Mouse (Mus musculus) gastrocnemius, postnatal 4 days (tissue): ENCODE data around the gene Ppp1r18. TPM values are rescaled to one million over a fixed set of nuclear protein-coding genes. Genes with fewer than 3 reads are reported as not detected.
A peak's percentile ranks its signal among the peaks of the same experiment; 100 is the strongest.

Experiments used
- DNase-seq, 2 experiments: peaks; one replicate each; pipeline ENCODE4 v3.0.0; 2021 to 2022; ENCODE audit warnings: low spot score in 2 of 2, mixed read lengths in 2 of 2
- total RNA-seq, 2 experiments: library from RNA; stranded (reverse); gene quantifications; 2 replicates each; pipeline ENCODE4 v1.2.3; 2021

Gene Ppp1r18
- total RNA-seq, 2 experiments from 2014 or later: 30.2 to 32.7 TPM

DNA sequence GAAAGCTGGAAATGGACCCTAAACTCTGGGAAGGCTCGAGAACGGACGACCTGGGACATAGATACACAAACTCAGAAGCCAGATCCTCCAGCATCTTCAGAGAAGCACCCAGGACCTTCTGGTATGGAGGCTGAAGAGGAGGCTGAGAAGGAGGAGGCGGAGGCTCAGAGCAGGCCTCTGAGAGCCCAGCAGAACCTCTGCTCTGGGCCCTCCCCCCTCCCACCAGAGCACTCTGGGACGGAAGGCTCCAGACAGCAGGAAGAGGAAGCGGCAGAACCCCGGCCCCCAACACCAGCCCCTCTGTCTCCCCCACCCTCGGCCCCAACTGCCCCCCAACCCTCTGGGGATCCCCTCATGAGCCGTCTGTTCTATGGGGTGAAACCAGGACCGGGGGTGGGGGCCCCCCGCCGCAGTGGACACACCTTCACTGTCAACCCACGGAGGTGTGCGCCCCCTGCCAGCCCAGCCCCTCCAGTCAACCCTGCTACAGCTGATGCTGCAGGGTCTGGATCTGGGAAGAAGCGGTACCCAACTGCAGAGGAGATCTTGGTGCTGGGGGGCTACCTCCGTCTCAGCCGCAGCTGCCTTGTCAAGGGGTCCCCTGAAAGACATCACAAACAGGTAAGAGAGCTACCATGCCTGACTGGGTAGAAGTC is 2.9 kb downstream of the Ppp1r18 start:
- no peak for DNase-seq

DNA sequence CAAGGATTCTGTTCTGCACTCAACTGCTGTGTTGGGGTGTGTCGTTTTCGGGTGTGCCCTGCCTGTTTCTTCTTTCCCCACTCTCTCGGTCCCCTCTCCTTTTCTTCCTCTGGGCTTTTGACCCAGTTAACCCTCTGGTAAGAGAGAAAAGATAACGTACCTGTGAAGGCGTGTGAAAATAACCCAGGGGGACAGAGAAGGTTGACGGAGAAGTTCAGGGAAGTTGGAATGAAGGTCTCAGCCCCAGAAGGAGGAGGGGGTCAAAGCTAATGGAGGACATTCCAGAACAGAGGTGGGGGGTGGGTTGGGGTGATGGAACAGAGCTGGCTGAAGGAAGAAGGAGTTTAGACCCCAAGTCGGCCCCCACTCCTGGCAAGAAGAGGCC is 3.6 kb downstream of the Ppp1r18 start:
- DNase-seq: no peak

DNA sequence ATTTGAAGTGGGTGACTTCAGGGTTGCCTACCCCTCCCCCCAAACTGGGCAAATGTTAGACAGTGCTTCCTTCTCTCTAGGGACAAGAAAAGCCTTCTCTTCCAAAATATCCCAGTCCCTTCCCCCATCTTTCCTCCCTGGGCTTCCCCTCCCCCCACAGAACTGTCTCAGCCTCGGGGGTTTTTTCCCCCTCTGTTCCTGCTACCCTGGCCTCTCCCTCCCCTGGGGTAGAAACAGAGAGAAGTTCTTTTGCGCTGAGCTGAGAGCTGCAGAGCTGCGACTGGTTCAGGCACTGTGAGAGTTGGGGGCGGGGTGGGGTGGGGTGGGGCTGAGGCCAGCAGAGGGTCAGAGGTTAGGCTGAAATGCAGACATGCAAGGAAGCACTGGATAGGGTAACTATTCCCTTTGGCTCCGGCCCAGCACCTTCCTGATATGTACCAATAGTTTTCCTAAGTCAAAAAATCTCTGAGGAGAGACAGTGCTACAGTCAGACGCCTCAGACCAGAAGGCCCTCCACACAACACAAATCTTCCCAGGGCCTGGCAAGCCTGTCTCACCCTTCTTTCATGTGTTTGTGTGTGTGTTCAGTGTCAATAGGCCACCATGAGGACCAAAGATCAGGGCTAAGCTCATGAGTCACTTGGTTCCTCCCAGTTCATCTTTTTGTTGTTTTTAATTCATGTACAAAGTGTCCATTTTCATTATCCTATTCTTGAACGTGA is 4.1 kb downstream of the Ppp1r18 start:
- DNase-seq: no peak

DNA sequence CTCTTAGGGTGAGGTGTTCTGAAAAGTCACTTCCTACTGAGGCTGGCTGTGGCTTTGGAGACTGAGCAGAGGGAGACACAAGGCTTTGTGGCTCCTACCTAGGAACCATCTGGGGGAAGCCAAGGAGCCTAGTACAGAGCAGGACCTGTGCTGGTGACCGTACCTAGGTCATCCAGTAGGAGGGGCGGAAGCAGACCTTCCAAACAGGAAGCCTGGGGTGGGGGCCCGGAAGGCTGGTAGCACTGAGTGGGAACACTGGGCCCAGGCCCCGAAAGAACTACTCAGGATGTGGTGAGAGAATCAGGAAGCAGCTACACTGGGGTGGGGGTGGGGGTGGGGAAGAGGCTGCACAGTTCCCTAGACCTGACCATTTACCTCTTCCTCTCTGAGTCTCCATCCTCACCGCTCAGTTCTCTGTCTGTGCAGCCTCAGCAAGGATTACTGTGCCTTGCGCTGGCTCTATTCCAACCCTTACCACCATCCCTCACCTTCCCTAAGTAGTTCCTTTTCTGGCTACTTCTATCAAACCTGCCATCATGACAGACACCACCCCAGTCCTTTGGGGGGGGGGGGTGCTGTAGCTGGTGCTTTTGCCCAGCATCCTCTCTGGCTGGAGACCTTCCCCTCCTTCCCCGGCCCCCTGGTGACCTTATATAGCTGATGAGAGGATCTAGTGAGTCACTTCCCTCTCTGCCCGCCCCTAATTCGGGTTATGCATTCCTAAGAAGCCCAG is 4.9 kb downstream of the Ppp1r18 start:
- DNase-seq: peak in 1 of 2 experiments; percentile 54

DNA sequence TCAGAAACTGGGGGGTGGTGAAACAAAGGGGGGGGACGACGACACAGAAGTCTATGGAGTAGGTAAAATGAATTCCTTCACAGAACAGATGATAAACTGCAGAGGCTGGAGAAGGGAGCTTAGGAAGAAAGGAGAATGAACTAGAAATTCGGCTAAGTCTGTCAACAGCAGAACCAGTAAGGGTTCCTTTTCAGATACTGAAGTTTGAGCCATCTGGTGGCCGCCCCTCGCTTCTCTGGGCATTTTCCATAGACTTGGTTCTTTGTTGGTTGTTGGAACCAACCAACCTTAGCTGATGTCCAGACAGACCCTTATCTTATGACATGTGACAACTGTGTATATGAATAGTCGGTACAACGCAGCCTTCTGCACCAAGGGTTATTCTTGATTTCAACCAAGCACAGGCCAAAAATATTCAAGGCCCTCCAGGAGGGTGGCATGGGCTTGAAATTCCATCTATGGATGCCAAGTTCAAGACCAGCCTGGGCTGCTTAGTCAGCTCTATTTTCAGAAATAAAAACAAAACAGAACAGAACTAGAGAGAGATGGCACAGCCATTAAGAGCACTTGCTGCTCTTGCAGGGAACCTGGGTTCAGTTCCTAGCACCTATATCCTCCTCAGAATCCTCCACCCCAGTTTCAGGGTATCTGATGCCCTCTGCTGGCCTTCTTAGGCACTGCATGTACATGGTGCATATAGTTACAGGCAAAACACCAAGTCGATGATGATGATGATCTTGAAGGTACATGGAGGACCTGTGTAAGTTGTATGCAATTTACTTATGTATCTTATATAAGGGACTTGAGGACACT is 5.7 kb downstream of the Ppp1r18 start:
- DNase-seq: no peak

DNA sequence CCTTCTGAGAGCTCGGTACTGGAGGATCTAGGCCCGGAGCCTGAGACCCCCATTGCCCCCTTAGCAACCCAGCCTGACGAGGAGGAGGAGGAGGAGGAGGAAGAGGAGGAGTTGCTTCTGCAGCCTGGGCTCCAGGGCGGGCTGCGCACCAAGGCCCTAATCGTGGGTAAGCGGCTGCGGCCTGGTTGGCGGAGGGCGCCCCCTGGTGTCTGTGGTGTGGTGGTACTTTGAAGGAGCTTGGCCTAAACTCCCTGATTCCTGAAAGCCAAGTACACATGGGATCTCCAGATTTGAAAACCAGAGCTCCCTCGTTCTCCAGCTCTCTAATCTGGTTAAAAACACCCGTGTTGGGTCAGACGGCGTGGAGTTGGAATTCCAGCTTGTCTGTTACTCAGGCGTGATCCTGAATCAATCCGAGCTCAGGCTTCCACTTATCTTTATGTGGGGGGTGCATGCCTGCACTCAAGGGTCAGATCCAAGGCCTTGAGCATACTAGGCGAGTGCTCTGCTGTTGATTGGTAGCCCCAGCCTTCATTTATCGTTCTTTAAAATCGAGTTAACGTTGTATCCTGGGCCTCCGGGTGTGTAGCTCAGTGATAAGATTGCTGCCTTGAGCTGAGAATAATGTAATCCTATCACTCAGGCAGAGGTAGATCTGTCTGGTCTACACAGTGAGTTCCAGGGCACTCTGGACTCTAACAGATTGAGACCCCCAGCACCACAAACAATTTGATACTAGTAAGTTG is 8.6 kb downstream of the Ppp1r18 start:
- peak; percentile 92 for DNase-seq

DNA sequence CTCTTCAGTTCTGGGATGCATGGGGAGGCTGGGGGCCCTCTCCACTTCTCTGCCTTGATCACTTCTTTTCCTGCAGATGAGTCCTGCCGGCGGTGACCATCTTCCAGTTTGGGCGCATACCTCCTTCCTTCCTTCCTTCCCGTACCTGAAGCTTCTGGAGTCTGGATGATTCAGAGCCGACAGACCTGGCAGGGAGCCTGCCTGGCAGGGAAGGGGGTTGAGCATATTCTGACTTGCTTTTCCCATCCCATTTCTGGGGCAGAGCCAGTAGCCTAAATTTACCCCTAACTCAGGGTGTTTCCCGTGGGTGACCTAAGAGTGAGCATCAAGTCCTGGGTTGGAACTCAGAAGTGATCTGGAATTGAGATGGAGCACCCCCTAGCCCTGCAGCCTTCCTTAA is 9.3 kb downstream of the Ppp1r18 start:
- no peak for DNase-seq

DNA sequence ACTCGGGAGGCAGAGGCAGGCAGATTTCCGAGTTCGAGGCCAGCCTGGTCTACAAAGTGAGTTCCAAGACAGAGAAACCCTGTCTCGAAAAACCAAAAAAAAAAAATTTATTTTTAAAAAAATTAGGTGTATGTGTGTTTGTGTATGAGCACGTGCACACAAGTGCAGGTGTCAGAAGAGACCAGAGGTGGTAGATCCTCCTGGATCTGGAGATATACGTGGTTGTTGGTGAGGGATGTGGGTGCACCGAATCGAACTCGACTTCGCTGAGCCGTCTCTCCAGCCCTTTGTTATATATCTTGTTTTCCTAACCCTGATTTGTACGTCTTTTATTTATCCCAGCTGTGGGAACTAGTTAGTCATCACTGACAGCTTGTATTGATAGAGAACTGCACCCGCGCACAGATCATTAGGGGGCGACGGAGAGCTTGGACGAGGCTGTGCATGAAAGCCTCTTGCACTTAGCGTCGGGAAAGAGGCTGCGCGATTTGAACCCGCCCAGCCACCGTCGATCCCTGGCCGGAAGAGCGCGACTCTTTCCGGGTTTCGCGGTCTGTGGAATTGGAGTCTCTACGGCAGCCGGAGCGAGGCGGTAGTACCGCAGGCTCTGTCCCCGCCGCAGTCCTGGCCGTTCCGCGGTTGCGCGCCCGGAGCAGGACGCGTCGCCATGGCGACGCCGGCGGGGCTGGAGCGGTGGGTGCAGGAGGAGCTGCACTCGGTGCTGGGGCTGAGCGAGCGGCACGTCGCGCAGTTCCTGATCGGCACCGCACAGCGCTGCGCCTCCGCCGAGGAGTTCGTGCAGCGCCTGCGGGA is 14.1 kb downstream of the Ppp1r18 start, which contains the start of gene Dhx16:
Gene Dhx16, plus strand, starts transcription at position 575 of the 813 bp plus-strand sequence.
- peak; percentile 85 to 96 for DNase-seq

DNA sequence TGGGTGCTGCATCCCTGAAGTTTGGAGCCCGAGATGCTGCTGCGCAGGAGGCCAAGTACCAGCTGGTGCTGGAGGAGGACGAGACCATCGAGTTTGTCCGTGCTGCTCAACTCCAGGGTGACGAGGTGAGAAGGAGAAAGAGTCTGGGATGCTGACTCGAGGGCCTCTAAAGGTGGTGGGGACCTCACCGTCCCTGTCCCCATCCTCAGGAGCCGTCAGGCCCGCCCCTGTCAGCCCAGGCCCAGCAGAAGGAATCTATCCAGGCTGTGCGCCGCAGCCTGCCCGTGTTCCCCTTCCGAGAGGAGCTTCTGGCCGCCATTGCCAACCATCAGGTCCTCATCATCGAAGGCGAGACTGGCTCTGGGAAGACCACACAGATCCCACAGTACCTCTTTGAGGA is 17.5 kb downstream of the Ppp1r18 start:
- DNase-seq: no peak

DNA sequence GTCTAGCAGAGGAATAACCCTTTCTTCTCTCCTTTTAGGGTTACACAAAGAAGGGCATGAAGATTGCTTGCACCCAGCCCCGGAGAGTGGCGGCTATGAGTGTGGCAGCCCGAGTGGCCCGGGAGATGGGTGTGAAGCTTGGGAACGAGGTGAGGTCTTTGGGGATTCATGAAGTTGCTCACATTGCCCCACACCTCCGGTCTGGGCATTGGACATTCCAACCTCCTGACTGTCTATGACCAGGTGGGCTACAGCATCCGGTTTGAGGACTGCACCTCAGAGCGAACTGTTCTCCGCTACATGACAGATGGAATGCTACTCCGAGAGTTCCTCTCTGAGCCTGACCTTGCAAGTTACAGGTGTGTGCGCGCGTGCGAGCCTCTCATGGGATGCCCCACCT is 18.4 kb downstream of the Ppp1r18 start:
- DNase-seq: no peak

DNA sequence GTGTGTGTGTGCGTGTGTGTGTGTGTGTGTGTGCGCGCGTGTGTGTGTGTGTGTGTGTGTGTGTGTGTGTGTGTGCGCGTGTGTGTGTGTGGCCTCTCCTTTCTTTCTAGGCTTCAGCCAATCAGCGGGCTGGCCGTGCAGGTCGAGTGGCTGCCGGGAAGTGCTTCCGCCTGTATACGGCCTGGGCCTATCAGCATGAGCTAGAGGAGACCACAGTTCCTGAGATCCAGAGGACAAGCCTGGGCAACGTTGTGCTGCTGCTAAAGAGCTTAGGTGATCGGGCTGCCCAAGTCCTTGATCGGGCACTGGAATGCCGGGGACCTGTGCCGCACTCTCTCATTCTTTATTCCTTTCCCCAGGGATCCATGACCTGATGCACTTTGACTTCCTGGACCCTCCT is 22.3 kb downstream of the Ppp1r18 start:
- DNase-seq: no peak

DNA sequence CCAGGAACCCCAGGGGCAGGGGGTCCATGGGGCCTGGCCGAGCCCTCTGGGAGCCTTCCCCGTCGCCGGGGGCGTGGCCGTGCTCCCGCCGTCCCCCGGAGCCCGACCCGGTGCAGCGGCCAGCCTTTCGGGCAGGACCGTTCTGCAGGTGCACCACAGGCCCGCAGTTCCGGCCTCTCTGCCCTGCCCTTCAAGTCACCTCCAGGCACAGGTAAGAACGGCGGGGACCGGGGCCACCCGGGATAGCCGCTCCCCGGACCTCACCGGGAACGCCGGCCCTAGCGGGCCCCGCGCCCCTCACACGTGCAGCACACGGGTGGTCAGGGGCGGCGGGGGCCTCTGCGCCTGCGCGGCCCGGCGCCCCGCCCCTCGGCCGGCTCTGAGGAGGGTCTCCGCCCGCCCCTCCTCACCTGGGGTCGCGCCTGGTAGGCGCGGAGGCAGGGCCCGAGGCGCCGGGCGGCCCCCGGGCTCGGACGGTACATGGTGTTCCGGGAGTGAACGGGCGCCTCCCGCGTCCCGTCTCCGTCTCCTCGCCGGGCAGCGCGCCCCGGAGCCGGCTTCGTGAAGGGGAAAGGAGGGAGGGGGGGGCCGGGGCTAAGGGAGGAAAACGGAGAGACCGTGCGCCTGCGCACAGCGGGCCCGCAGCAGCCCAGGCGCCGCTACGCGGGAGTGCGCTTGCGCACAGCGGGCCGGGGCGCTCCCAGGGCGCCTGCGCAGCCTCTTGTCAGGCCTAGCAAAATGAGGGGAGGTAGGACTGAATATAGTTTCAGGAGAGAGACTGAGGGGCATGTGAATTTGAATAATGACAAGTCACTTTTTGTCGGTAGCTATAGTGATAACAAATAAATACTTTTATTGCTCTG is 31.6 kb downstream of the Ppp1r18 start, which contains the start of gene 2310061I04Rik:
Gene 2310061I04Rik, minus strand, starts transcription at position 651 of the 863 bp plus-strand sequence.
- peak; percentile 87 to 90 for DNase-seq

DNA sequence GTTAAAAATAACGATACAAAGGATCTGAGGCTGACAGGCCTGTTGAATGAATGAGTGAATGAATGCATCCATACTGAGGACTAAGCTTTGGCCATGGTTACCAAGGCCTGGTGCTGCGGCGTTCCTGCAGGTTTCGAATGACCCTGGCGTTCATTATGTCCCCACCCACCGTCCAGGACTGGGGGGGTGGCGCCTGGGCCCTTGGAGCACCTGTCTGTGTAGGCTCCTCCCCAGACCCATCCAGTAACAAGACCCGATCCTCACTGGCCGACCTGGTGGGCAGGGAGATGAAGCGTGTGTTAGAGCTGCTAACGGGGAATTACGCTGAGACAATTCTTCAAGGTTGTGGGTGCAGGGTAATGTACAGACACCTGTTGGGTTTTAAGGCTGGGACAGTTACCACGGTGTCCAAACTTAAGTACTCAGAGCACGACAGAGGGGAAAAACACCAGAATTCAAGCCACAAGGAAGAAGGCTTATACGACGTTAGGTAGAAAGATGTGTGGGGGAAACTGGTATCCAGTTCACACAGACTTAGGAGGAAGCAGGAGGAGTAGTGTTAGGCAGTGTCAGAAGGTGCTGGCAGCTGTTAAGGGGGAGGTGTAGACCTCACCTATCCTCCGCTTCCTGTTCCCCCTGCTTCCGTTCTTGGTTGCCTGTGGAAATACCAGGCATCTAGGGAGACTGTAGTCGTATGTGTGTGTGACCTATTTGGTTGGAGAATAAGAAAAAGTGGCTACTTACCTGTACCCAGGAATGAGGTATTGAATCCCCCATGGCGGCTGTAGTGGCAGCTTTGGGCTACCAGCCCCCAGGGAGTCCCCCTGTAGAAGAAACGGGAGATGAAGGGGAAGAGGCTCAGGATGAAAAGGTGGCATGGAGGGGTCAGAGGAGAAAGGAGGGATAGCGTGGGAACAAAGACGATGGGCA is 32.5 kb downstream of the Ppp1r18 start:
- DNase-seq: no peak

DNA sequence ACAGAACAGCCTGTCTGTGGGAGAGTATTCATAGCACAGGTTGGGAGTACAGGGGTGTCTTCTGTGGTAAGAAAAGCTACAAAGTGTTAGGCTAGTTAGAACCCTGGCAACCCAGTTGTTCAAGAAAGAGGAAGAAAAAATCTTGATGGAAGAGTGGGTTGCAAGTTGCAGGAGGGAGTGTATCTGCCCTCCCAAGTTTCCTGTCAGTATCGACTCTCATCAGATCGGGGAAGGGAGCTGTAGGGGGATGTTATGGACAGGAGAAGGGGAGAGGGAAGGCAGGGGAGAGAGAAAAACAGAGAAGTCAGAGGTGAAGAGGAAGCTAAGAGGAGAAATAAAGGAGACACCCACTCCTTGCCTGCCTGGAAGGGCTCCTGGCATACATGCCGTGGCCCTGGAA is 35.2 kb downstream of the Ppp1r18 start:
- no peak for DNase-seq

DNA sequence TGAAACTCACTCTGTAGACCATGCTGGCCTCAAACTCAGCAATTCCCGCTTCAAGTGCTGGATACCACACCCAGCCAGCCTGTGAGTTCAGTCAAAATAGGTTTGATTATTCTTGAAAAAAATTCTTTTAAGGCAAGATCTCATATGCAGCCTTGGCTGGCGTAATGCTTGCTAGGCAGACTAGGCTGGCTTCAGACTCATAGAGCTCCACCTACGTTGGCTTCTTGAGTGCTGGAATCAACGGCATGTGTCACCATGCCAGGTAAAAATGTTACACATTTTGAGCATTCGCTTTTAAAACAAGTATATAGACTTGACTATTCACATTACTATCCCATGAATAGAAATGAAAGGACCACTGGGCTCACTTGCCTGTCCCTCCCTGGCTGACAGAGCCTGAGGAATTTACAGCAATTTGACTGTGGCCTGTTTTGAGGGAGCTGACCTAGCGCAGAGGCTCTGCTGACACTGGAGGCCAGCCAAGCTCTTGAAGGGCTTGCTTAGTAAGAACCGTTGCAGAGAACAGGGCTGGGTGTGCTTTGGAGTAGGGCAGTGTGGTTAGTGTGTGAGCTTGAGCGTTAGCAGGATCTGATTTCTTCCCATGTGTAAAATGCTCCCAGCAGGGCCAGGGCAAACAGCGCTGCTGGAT is 38.1 kb downstream of the Ppp1r18 start:
- DNase-seq: no peak

DNA sequence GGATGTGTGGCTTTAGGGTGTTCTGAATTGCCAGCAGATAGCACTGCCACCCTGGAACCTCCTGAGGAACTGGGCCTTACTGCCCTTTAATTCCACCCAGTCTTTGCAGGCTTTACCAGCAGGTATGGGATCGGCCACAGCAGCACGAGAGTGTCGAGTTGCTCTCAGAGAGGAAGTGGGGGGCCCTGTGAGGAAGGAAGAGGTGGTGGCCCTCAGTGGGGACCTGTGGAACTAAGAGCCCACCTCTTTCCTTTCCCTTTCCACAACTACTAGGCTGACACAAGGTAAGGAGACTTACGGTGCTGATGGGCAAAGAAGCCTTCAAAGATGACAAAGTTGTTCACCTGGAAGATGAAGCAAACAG is 38.6 kb downstream of the Ppp1r18 start:
- no peak for DNase-seq

DNA sequence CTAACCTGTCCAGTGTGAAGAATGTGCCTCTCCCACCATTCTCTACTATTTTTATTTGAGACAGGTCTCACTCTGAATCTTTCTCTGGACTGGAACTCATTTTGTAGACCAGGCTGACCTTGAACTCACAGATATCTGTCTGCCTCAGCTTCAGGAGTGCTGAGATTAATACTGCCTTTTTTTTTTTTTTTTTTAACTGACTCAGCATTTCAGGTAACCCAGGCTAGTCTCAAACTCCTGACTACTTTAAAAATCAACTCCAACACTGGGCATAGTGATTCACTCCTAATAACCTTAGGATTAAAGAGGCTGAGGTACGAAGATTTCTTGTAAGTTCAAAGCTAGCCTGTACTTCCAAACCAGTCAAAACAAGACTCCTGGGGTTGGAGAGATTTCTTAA is 40.2 kb downstream of the Ppp1r18 start:
- no peak for DNase-seq
